Mouse (Mus musculus): ENCODE measurements around the gene Galnt18.

The Galnt18 gene

DNA sequence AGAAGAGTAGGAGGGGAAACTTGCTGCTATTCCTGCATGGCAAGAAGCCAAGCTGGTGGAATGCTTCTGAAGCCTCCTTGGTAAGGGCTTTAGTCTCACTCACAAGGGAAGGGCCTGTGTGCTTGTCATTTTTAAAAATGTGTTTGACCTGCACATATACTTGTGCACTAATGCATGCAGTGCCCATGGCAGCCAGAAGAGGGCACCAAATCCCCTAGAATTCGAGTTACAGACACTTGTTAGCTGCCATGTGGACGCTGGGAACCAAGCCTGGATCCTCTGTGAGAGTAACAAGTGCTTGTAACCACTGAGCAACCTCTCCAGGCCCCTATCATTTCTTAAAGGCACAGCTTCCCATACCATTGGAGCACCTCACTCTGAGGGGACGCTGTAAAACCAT lies 219.7 kb downstream of the Galnt18 start:
- DNase-seq (ENCODE audit: low spot score), result no peak

- no peak for DNase-seq (ENCODE audit: low spot score)
Observed at GRCm38 (mm10) chr7:111559011-111559410, 220.8 kb downstream of the Galnt18 start.

DNA sequence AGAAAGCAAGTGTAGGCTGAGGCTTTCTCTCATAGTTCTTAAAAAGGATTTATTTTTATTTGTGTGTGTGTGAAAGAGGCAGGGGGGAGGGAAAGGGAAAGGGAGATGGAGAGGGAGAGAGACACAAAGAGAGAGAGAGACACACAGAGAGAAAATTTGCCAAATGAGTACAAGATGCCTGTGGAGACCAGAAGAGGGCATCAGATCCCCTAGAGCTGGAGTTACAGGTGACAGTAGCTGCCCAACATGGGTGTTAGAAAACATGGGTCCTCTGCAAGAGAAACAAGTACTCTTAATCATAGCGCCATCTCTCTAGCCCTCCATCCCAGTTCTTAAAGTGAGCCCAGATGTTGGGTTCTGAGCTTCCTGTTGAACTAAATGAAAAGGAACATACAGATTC lies 228.8 kb downstream of the Galnt18 start:
- no peak for DNase-seq (ENCODE audit: low spot score)

DNA sequence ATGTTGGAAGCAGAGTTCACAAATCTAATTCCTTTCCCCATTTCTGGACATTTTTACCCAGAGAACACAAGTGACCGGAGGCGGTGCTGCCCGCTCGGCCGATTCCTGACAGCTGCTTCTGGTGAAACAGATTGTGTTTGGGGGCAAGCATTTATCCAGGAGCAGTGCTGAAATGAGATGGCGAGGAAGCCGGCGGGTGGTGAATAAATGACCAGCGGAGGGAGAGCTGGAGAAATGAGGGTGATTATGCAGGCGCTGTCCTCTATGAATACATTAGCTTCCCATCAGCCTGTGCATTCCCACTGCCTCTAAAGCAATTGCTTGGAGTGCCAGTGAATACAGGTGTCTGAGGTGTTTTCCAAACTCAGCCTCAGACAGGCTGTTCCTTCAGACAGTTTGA lies 232.7 kb downstream of the Galnt18 start:
- DNase-seq (ENCODE audit: low spot score), result no peak

DNA sequence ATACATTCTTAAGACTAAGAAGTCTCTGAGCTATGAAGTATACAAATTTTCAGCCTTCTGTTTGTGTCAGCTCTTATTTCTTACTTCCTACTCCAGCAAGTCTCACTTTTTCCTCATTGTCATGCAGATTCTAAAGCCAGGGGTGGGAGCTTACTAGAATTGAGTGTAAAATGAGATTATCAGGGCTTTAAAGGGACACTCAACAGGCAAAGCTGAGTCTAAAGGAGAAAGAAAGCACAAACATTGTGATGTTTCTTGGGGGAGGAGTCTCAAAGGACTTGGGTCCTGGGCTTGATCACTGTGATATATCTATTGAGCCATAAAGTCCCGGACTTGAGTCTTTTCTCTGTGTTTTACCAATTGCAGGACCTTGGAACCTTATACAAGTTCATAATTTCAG lies 234.2 kb downstream of the Galnt18 start:
- DNase-seq (ENCODE audit: low spot score), result no peak

- no peak for DNase-seq (ENCODE audit: low spot score)
Observed at GRCm38 (mm10) chr7:111537946-111538345, 241.8 kb downstream of the Galnt18 start.

DNA sequence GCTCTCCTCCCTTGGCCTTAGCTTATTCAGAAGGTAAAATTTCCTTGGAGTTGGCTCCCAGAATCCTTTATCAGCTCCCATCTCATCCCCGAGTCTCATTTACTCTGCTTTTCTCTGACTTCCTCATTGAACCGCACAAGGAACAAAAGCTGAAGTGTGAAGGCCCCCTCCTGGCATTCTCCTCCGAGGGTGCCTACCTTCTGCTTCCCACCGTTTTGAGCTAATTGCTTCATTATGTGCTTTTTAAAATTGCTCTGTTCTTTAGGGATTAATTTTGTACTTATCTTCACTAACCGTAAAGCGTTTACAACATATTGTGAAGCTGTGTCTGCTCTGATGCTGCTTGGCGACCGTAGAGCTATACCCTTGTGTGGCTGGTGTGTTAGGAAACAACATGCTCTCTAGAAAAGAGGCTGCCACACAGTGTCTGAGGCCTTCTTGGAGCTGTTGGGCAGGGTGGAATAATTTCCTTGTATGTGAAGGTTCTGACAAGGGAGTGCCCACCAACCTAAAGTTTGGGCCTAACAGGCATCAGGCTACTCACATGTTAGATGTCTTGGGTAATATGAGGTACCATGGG lies 244.9 kb downstream of the Galnt18 start:
- no peak for DNase-seq (ENCODE audit: low spot score)

GRCm38 (mm10) chr7:111528961-111529643 lies 250.7 kb downstream of the Galnt18 start:
- no peak for DNase-seq (ENCODE audit: low spot score)

DNA sequence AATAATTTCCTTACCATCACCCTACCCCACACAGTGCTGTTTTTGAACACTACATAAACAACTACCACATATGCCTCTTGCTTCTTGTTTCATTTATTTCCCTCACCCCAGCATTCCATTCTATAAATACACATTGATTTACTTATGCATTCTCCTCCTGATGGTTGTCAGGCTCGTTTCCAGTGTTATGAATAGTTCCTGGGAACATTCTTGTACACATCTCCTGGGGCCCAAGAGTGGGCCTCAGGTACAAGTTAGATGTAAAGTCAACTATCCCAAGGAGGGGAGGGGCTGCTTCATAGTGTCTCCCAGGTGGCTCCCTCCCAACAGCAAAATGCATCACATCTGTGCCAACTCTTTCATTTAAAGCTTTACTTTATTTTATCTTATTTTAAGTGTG lies 251.3 kb downstream of the Galnt18 start:
- no peak for DNase-seq (ENCODE audit: low spot score)

DNA sequence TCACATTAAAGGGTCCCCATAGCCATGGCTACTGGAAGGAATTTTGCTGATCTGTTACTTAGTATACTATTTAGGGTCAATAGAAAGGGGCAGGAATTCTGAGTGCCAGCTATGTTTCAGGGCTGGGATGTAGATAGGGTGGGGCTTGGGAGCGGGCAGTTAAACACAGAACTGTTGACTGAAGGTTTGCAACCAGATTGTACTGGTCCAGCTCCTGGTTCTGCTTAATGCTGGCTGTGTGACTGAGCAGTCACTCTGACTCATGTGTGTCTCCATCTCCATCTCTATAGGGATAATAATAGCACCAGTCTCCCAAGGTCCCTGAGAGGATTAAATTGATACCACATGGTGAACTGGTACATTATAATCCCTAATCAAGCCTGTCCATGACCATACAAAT lies 258.9 kb downstream of the Galnt18 start:
- no peak for DNase-seq (ENCODE audit: low spot score)

- DNase-seq (ENCODE audit: low spot score), result no peak
Observed at GRCm38 (mm10) chr7:111518581-111519242, 261.1 kb downstream of the Galnt18 start.

DNA sequence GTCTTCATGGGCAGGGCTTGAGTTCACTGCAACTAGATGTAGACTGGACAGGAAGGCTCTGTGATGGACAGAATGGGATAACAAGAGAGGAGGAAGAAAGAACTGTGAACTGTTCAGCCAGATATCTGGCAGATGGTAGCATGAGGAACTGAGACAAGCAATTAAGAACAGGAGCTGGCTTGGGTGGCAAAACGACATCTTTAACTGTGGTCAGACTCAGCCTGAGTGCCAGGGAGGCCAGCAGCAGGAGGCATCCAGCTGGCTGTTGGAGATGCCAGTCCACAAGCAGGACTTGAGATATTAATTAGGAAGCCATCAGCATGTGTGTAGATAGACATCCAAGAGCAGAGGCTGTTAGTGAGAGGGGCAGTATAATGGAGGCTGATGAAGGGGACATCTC lies 262.9 kb downstream of the Galnt18 start:
- DNase-seq (ENCODE audit: low spot score), result no peak

GRCm38 (mm10) chr7:111515471-111515870 lies 264.3 kb downstream of the Galnt18 start:
- no peak for DNase-seq (ENCODE audit: low spot score)

DNA sequence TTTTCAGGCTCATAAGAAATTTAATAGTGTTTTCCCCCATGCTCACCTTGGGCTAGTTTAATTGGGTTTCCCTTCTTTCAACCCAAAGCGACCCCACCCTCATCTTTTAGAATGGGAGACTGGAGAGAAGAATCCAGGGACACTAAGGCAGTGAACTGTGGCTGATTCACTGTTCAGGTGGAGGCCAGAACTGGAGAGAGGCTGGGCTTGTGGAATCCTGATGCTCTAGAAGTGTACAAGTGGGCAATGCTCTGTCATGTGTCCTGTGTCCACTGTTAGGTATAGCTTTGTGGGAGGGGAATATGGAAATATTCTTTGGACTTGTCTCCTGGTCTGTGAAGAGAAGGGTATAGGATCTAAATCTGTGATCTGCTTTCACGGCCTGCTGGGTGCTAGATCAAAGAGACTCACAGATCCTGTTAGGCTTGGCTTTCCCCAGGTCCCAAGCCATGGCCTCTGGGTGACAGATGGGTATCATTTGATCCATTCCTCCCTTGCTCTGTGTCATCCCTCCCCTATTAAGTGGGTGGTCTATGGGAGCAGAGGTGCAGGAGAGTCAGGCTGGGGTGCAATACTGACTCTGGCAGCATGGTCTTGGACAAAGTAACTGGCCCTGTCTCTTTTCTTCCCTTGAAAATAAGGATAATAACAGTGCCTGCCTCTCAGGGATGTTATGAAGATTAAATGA lies 270.5 kb downstream of the Galnt18 start:
- no peak for DNase-seq (ENCODE audit: low spot score)

- DNase-seq (ENCODE audit: low spot score), result no peak
Observed at GRCm38 (mm10) chr7:111500616-111501015, 279.2 kb downstream of the Galnt18 start.

GRCm38 (mm10) chr7:111499255-111499790 lies 280.5 kb downstream of the Galnt18 start:
- DNase-seq (ENCODE audit: low spot score), result no peak

GRCm38 (mm10) chr7:111497191-111497590 lies 282.6 kb downstream of the Galnt18 start:
- no peak for DNase-seq (ENCODE audit: low spot score)

DNA sequence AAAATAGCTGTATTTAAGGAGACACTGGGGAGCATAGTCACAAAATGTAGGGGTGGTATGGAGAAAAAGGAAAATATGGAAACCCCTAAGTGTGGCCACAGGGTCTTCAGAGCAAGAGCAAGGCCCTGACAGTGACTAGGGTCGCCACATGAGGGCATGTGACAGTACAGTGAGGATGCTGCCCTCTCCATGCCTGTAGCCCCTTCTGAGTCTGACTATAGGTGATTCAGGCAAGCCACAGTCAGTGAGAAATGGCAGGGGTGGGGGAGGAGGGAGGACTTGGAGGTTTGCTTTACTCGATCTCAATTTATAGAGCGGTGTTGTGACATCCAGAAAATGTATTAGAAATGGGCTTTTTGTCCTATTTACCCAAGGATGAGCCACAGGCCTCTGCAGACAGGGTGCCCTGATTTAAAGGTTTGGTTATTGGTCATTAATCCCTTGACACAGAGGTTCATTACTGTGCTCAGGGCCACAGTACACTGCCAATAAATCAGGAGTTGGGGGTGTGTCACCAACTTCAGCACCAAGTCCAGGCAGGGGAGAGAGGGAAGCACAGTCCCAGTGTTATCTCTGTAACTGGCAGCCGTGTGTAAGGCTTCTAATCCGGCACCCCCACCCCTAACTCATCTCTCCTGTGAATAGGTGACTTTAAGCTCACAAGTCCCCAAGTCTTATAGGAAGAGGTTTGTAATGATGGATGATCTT lies 287.4 kb downstream of the Galnt18 start:
- no peak for DNase-seq (ENCODE audit: low spot score)

GRCm38 (mm10) chr7:111491566-111491965 lies 288.2 kb downstream of the Galnt18 start:
- DNase-seq (ENCODE audit: low spot score), result no peak

- no peak for DNase-seq (ENCODE audit: low spot score)
Observed at GRCm38 (mm10) chr7:111486811-111487333, 292.9 kb downstream of the Galnt18 start.

DNA sequence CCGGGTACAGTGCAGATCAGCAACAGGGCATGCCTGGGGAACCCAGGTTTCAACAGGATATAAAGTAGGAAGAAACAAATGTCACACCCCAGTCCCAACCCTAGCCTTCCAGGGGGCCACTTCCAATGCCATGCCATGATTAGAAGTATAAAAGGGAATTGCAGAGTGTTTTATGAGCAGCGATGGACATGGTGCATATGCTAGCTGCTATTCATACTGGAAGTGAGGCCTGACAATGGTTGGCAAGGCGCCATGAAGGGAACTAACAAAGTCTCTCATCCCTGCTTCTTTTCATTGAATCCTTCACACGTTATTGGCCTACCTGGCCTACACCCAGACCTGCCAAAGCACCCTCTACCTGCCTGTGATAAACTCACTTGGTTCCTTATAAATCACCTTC lies 295.9 kb downstream of the Galnt18 start:
- no peak for DNase-seq (ENCODE audit: low spot score)

- DNase-seq (ENCODE audit: low spot score), result no peak
Observed at GRCm38 (mm10) chr7:111483321-111483720, 296.5 kb downstream of the Galnt18 start.
